Mouse (Mus musculus) cortical plate, adult 2 months (tissue): ENCODE results near the gene Lmx1b.

Experiments used
- CTCF ChIP-seq: fragments of 200-500 bp; IDR thresholded peaks from 2 replicates; pipeline ENCODE4 v1.5.1; 2011; ENCODE audit warnings: mild to moderate bottlenecking, control low read depth, low read length; ENCODE audit not compliant: insufficient read depth; ENCODE audit errors: extremely low read depth
- POLR2A ChIP-seq: fragments of 200-500 bp; IDR thresholded peaks from 2 replicates; pipeline ENCODE4 v1.6.1; 2011; ENCODE audit warnings: mild to moderate bottlenecking, low read length, control low read depth; ENCODE audit not compliant: insufficient read depth; ENCODE audit errors: extremely low read depth

- TF ChIP-seq CTCF: no peak
- no peak for TF ChIP-seq POLR2A
Measured at GRCm38 (mm10) chr2:33544781-33545566, 95.3 kb downstream of the Lmx1b start.
